Mouse (Mus musculus) thymus, adult 18-20 months (tissue): ENCODE data around the gene Olfr228.
"Not testable (repeated sequence)": the region's sequence is repeated elsewhere in the genome, so short reads cannot be mapped to it uniquely, and the experiment has no call there.

Experiments
- DNase-seq, 2 experiments: peaks; one replicate each; pipeline ENCODE4 v3.0.0; 2022; ENCODE audit warnings: mixed read lengths in 2 of 2

Olfr228 gene

GRCm38 (mm10) chr2:86487286-86487685 lies at the start of gene Olfr228:
Gene Olfr228 (minus strand): TSS chr2:86487386.
- no peak for DNase-seq

DNA sequence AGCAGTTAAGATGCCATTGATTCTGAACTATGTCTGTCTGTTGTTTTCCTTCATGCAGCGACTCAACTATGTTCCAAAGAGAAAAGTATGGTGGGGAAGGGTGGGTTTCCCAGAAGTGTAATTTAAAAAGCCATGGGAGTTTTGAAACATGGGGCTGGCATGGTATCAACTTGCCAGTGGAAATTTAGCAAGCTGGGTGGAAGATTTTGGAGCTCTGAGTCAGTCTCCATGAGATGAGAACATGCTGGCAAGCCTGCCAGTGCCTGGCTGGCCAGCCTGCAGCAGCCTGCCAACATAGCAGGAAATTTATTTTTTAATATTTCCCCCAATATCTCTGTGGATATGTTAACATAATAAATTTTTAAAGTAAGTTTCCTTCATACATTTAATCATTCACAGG lies 43.8 kb upstream of the Olfr228 start:
- DNase-seq, result no peak

DNA sequence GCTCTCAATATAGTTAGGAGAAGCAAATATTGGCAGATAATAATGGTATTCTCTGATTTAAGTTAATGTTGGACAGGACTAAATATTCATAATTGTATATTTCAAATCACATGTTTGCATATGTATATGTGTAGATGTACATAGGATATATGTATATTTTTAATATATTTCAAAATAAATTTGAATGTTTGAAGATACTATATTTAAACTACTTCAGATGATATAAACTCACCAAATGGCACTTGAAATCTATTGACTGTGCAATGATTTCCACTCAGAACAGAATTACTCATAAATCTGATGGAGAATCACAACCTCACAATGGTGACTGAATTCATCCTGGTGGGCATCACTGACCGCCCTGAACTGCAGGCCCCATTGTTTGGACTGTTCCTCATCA lies 21.0 kb upstream of the Olfr228 start, which contains the start of gene Olfr1076:
Olfr1076 (plus strand) TSS at position 301 of the 400 bp plus-strand sequence.
- DNase-seq, result no peak

DNA sequence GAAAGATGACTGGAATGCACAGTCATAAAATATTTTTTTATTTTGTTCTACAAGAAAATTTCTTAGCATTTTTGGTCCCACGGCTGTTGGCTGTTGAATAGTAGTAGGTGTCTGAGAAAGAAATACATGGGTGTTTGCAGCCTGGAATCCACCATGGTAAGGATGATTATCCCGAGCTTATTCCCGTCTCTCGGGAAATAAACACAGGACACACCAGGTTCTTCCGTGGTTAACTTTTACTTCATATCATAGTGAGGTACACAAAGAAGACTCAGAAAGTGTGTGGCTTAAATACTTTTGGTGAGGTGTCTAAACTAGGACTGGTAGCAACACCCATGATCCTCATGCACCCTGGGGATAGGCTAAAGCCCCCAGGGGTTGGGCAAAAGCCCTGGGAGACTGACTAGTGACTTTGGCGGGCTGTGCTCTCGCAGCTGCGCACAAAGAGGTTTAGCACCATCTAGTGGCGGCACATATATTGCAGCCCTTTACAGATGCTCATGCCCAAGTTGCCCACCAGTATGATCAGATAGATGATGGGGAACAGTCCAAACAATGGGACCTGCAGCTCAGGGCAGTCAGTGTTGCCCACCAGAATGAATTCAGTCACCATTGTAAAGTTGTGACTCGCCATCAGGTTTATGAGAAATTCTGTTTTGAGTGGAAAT lies 22.6 kb downstream of the Olfr228 start:
- DNase-seq, result peak in 1 of 2 experiments; percentile 13

GRCm38 (mm10) chr2:86460434-86460833 lies 26.8 kb downstream of the Olfr228 start:
- DNase-seq, result no peak

GRCm38 (mm10) chr2:86456169-86456568 lies 31.0 kb downstream of the Olfr228 start, which contains the start of gene Olfr1066:
Gene Olfr1066 (minus strand): TSS chr2:86456269.
- DNase-seq, result no peak

- not testable (repeated sequence) for DNase-seq
Measured at GRCm38 (mm10) chr2:86450491-86450890, 36.7 kb downstream of the Olfr228 start, which contains the start of gene Olfr1065. Gene Olfr1065 (minus strand): TSS chr2:86450591.

- not testable (repeated sequence) for DNase-seq
Measured at GRCm38 (mm10) chr2:86442101-86442500, 45.1 kb downstream of the Olfr228 start.
